Mouse (Mus musculus) megakaryocyte, embryonic 14.5 days (primary cell): ENCODE results near the gene Rpl18a. TPM values are rescaled to one million over a fixed set of nuclear protein-coding genes. Genes with fewer than 3 reads are reported as not detected.

Experiments used
- H3K27me3 ChIP-seq: replicated peaks from 2 replicates; pipeline ENCODE3; 2012; ENCODE audit warnings: inconsistent platforms
- H3K36me3 ChIP-seq: replicated peaks from 2 replicates; pipeline ENCODE3; 2012; ENCODE audit warnings: low read length, inconsistent platforms, mixed read lengths
- H3K4me1 ChIP-seq: 2 replicates; pipeline ENCODE4 v1.6.1; 2012; ENCODE audit warnings: inconsistent platforms
- H3K4me3 ChIP-seq: replicated peaks from 2 replicates; pipeline ENCODE3; 2012; ENCODE audit warnings: moderate library complexity, mild to moderate bottlenecking, inconsistent platforms
- H3K9me3 ChIP-seq: 2 replicates; pipeline ENCODE4 v1.6.1; 2012; ENCODE audit warnings: inconsistent platforms
- FLI1 ChIP-seq: IDR thresholded peaks from 2 replicates; pipeline ENCODE4 v1.6.1; 2012; ENCODE audit warnings: low read length, inconsistent platforms, mixed read lengths
- GATA1 ChIP-seq: IDR thresholded peaks from 3 replicates; pipeline ENCODE4 v1.6.1; 2012; ENCODE audit warnings: mixed read lengths, low read length, inconsistent platforms, borderline replicate concordance
- polyA plus RNA-seq: library from polyadenylated mRNA; stranded (reverse); fragments of >175 nt; gene quantifications from 2 replicates; pipeline ENCODE4 v1.2.3, GENCODE M21; 2012; ENCODE audit warnings: low replicate concordance; ENCODE audit not compliant: insufficient read depth

Gene Rpl18a
- polyA plus RNA-seq, 1 experiment, result 4,812 TPM

GRCm38 (mm10) chr8:70894771-70895545, 2.3 kb downstream of the Rpl18a start:
- peaks cover 18% of the 10 kb centered on the region for H3K9me3 ChIP-seq
- peaks cover 36% of the 10 kb centered on the region for H3K27me3 ChIP-seq
- H3K4me3 ChIP-seq, result peak overlapping the region; percentile 56
- TF ChIP-seq FLI1, result no peak
- TF ChIP-seq GATA1, result no peak
- peaks cover 40% of the 10 kb centered on the region for H3K36me3 ChIP-seq
- peaks cover 74% of the 10 kb centered on the region for H3K4me1 ChIP-seq

- peaks cover 40% of the 10 kb centered on the region for H3K36me3 ChIP-seq
- H3K9me3 ChIP-seq, result peaks cover 18% of the 10 kb centered on the region
- no peak overlapping the region for H3K4me3 ChIP-seq
- peaks cover 74% of the 10 kb centered on the region for H3K4me1 ChIP-seq
- TF ChIP-seq GATA1, result no peak
- TF ChIP-seq FLI1, result no peak
- H3K27me3 ChIP-seq, result peaks cover 38% of the 10 kb centered on the region
Measured at GRCm38 (mm10) chr8:70894385-70894720, 2.9 kb downstream of the Rpl18a start.

GRCm38 (mm10) chr8:70893656-70894384, 3.4 kb downstream of the Rpl18a start:
- Histone ChIP-seq H3K9me3 (peaks cover 18% of the 10 kb centered on the region), H3K4me3 (peak overlapping the region; percentile 35), H3K27me3 (peaks cover 43% of the 10 kb centered on the region), H3K36me3 (peaks cover 40% of the 10 kb centered on the region), H3K4me1 (peaks cover 74% of the 10 kb centered on the region)
- TF ChIP-seq GATA1 (no peak), FLI1 (no peak)

GRCm38 (mm10) chr8:70892896-70893655, 4.1 kb downstream of the Rpl18a start:
- peaks cover 18% of the 10 kb centered on the region for H3K9me3 ChIP-seq
- peaks cover 40% of the 10 kb centered on the region for H3K36me3 ChIP-seq
- H3K4me3 ChIP-seq, result no peak overlapping the region
- peaks cover 51% of the 10 kb centered on the region for H3K27me3 ChIP-seq
- peaks cover 74% of the 10 kb centered on the region for H3K4me1 ChIP-seq
- no peak for TF ChIP-seq GATA1
- TF ChIP-seq FLI1, result no peak

GRCm38 (mm10) chr8:70892022-70892895, 5.0 kb downstream of the Rpl18a start, which contains the start of gene Slc5a5:
TSS of gene Slc5a5 (minus strand) at chr8:70892757.
- Histone ChIP-seq H3K27me3 (peaks cover 58% of the 10 kb centered on the region), H3K9me3 (peaks cover 18% of the 10 kb centered on the region), H3K4me3 (peak within 1 kb of the TSS; percentile 33), H3K4me1 (peaks cover 78% of the 10 kb centered on the region), H3K36me3 (peaks cover 40% of the 10 kb centered on the region)
- no peak for TF ChIP-seq GATA1
- TF ChIP-seq FLI1, result no peak

GRCm38 (mm10) chr8:70891356-70891755, 5.9 kb downstream of the Rpl18a start:
- H3K27me3 ChIP-seq, result peaks cover 62% of the 10 kb centered on the region
- peaks cover 75% of the 10 kb centered on the region for H3K4me1 ChIP-seq
- TF ChIP-seq GATA1, result no peak
- TF ChIP-seq FLI1, result no peak
- H3K36me3 ChIP-seq, result peaks cover 39% of the 10 kb centered on the region
- peak overlapping the region; percentile 42 for H3K4me3 ChIP-seq
- peaks cover 21% of the 10 kb centered on the region for H3K9me3 ChIP-seq

- peaks cover 68% of the 10 kb centered on the region for H3K27me3 ChIP-seq
- H3K36me3 ChIP-seq, result peaks cover 32% of the 10 kb centered on the region
- H3K9me3 ChIP-seq, result peaks cover 23% of the 10 kb centered on the region
- peak overlapping the region; percentile 14 for H3K4me3 ChIP-seq
- peaks cover 73% of the 10 kb centered on the region for H3K4me1 ChIP-seq
- TF ChIP-seq FLI1 (no peak), GATA1 (no peak)
Measured at GRCm38 (mm10) chr8:70890656-70891055, 6.6 kb downstream of the Rpl18a start.

- Histone ChIP-seq H3K36me3 (peaks cover 3% of the 10 kb centered on the region), H3K4me3 (no peak overlapping the region), H3K27me3 (peaks cover 61% of the 10 kb centered on the region), H3K9me3 (peaks cover 19% of the 10 kb centered on the region), H3K4me1 (peaks cover 70% of the 10 kb centered on the region)
- TF ChIP-seq GATA1, result no peak
- TF ChIP-seq FLI1, result no peak
Measured at GRCm38 (mm10) chr8:70887669-70888068, 9.5 kb downstream of the Rpl18a start.

GRCm38 (mm10) chr8:70885612-70886011, 11.6 kb downstream of the Rpl18a start:
- no peak overlapping the region for H3K4me3 ChIP-seq
- TF ChIP-seq FLI1 (no peak), GATA1 (no peak)
- peaks cover 53% of the 10 kb centered on the region for H3K4me1 ChIP-seq
- H3K27me3 ChIP-seq, result peaks cover 50% of the 10 kb centered on the region
- no peaks in the 10 kb centered on the region for H3K36me3 ChIP-seq
- peaks cover 4% of the 10 kb centered on the region; the same call in 1 of the 2 replicates for H3K9me3 ChIP-seq
